Mouse (Mus musculus): Measurements from ENCODE around the gene Olfr1197. TPM values are rescaled to one million over a fixed set of nuclear protein-coding genes. Genes with fewer than 3 reads are reported as not detected.

Gene Olfr1197
- not detected in 2 replicates for polyA plus RNA-seq (2012; rRNA removed)

DNA sequence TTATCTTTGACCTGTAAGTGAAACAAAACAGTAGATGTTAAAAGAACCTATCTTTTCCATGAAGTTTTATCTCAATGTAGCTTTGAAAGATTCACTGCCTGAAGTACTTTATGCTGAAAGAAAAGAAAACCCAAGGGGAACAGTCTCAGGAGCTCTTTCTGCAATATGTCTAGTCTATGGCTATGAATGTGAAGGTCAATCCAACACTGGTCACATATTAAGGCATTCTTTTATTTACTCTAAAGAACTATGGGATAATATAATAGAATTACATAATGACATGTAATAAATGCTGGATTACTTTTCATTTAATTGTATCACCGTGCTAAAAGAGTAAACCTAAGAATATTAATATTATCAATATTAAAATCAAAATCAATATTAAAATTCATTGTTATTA, at the start of gene Olfr1197:
TSS of gene Olfr1197 (minus strand) at position 101 of the 400 bp plus-strand sequence.
- no peak for DNase-seq (ENCODE audit: low spot score)

DNA sequence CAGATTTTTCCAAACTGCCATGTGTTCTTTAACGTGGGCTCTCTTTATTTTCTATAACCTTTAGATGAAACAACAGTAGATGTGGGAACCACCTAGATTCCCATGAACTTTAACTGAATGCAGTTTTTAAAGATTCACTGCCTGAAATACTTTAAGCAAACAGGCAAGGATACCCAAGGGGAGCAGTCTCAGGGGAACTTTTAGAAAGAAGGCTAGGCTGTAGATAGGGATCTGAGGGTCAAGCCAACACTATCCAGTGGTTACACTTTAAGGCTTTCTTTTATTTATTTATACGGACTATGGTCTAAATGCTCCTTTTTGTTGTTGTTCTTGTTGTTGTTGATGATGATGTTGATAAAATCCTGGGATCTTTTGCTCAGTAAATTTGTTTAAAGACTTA, 38.2 kb upstream of the Olfr1197 start, which contains the start of gene Olfr1200:
TSS of gene Olfr1200 (minus strand) at position 101 of the 400 bp plus-strand sequence.
- no peak for DNase-seq (ENCODE audit: low spot score)

GRCm38 (mm10) chr2:88760369-88760768, 28.2 kb upstream of the Olfr1197 start, which contains the start of gene Olfr1199:
Gene Olfr1199 (minus strand): TSS chr2:88760469.
- no peak for DNase-seq (ENCODE audit: low spot score)

DNA sequence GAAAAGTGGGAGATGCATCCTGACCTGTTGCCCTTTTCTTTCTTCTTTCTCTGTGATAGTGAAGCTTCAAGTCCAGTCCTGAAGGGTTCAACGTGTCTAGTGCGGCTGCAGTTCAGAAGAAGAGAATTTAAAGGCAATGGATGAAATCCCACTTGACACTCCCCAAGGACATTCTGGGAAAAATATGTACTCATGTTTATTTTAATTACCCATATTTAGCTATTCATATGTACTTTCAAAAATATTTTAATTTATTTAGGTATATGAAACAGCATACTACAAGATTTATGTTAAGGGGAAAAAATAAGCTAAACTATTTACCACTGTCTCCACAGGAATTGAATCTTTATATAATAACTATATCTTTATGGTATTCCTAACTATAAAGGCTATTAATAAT, 19.1 kb upstream of the Olfr1197 start, which contains the start of gene Olfr1198:
TSS of gene Olfr1198 (minus strand) at position 101 of the 400 bp plus-strand sequence.
- DNase-seq (ENCODE audit: low spot score): no peak

DNA sequence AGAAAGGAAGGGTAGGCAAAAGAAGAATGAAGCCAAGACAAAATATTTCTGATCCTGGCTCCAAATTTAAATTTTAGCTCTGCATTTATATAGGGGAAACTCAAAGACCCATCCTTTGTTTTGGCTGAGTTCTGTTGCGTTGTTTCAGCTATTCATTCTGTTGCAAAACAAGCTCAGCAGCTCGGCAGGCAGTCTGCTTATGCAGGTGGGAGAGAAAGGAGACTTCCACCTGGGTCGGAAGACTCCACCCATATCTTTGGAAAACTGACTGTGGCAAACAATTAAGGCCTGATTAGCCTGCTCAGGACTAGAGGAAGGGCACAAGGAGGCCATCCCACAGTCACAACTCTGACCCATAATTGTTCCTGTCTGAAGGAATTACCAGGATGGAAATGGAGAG, 11.2 kb upstream of the Olfr1197 start:
- DNase-seq (ENCODE audit: low spot score): no peak

GRCm38 (mm10) chr2:88704497-88704896, 27.7 kb downstream of the Olfr1197 start, which contains the start of gene Olfr1196:
Gene Olfr1196 (minus strand): TSS chr2:88704597.
- DNase-seq (ENCODE audit: low spot score): no peak

DNA sequence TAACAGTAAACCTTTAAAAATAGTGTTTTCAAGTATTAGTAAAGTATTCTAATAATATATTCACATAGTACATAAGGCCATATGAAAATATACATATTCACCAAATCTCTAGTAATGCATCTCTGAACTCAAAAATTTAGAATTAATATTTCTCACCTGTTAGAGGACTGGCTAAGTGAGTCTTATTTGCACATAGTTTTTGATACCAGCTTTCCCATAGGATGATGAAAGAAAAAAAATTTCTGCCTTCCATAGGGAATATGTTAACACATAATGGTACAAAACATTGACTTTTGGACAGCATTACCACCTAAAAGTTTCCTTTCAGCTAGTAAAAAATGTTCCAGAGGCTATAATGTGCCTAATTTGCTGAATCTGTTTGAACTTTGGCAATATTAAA, 43.1 kb downstream of the Olfr1197 start, which contains the start of gene Olfr1195:
TSS of gene Olfr1195 (minus strand) at position 101 of the 400 bp plus-strand sequence.
- DNase-seq (ENCODE audit: low spot score): no peak

Other genes with a start within 250 kb of the Olfr1197 start
- gene Olfr1184, start 248.8 kb downstream of the Olfr1197 start, polyA plus RNA-seq (2012; rRNA removed): not detected in 2 replicates
- gene Olfr1185-ps1, start 239.0 kb downstream of the Olfr1197 start, polyA plus RNA-seq (2012; rRNA removed): not detected in 2 replicates
- gene Olfr1186, start 213.8 kb downstream of the Olfr1197 start, polyA plus RNA-seq (2012; rRNA removed): not detected in 2 replicates
- gene Olfr1188, start 175.4 kb downstream of the Olfr1197 start, polyA plus RNA-seq (2012; rRNA removed): not detected in 2 replicates
- not detected in 2 replicates for gene Olfr1189, start 145.9 kb downstream of the Olfr1197 start, polyA plus RNA-seq (2012; rRNA removed)
- not detected in 2 replicates for gene Olfr1191-ps1, start 91.8 kb downstream of the Olfr1197 start, polyA plus RNA-seq (2012; rRNA removed)
- gene Olfr1192-ps1, start 83.9 kb downstream of the Olfr1197 start, polyA plus RNA-seq (2012; rRNA removed): not detected in 2 replicates
- gene Olfr1193, start 56.7 kb downstream of the Olfr1197 start, polyA plus RNA-seq (2012; rRNA removed): not detected in 2 replicates
- gene Olfr1195, start 43.2 kb downstream of the Olfr1197 start, polyA plus RNA-seq (2012; rRNA removed): not detected in 2 replicates
- gene Olfr1196, start 27.8 kb downstream of the Olfr1197 start, polyA plus RNA-seq (2012; rRNA removed): not detected in 2 replicates
- gene Olfr1198, start 19.0 kb upstream of the Olfr1197 start, polyA plus RNA-seq (2012; rRNA removed): not detected in 2 replicates
- gene Olfr1199, start 28.1 kb upstream of the Olfr1197 start, polyA plus RNA-seq (2012; rRNA removed): not detected in 2 replicates
- not detected in 2 replicates for gene Olfr1200, start 38.1 kb upstream of the Olfr1197 start, polyA plus RNA-seq (2012; rRNA removed)
- gene Olfr1201, start 60.7 kb upstream of the Olfr1197 start, polyA plus RNA-seq (2012; rRNA removed): not detected in 2 replicates
- not detected in 2 replicates for gene Olfr1202, start 82.1 kb upstream of the Olfr1197 start, polyA plus RNA-seq (2012; rRNA removed)
- not detected in 2 replicates for gene Olfr1205, start 97.4 kb upstream of the Olfr1197 start, polyA plus RNA-seq (2012; rRNA removed)
- not detected in 2 replicates for gene Olfr1204, start 116.9 kb upstream of the Olfr1197 start, polyA plus RNA-seq (2012; rRNA removed)
- gene Olfr1206, start 130.9 kb upstream of the Olfr1197 start, polyA plus RNA-seq (2012; rRNA removed): not detected in 2 replicates
- not detected in 2 replicates for gene Olfr1208, start 169.9 kb upstream of the Olfr1197 start, polyA plus RNA-seq (2012; rRNA removed)
- gene Olfr1209, start 182.8 kb upstream of the Olfr1197 start, polyA plus RNA-seq (2012; rRNA removed): not detected in 2 replicates
- not detected in 2 replicates for gene Olfr1211, start 205.7 kb upstream of the Olfr1197 start, polyA plus RNA-seq (2012; rRNA removed)
- gene Olfr1212, start 221.6 kb upstream of the Olfr1197 start, polyA plus RNA-seq (2012; rRNA removed): not detected in 2 replicates
- not detected in 2 replicates for gene Gm13762, start 247.9 kb upstream of the Olfr1197 start, polyA plus RNA-seq (2012; rRNA removed)

All from urinary bladder, adult 2 months (tissue).